Mouse (Mus musculus) limb, embryonic 10.5 days (tissue): ENCODE results near the gene Inhba. TPM values are rescaled to one million over a fixed set of nuclear protein-coding genes. Genes with fewer than 3 reads are reported as not detected.
A peak's percentile ranks its signal among the peaks of the same experiment; 100 is the strongest.

Source experiments
- DNase-seq: peaks from one replicate; pipeline ENCODE4 v3.0.0-alpha.2; 2017; ENCODE audit warnings: low spot score
- H3K27ac ChIP-seq: fragments of 300-500 bp; sonication (generic); 2 replicates; pipeline ENCODE4 v1.5.1; 2016; ENCODE audit warnings: mild to moderate bottlenecking
- H3K27me3 ChIP-seq: fragments of 300-500 bp; sonication (generic); 2 replicates; pipeline ENCODE4 v1.6.1; 2016; ENCODE audit warnings: low read depth, mild to moderate bottlenecking; ENCODE audit not compliant: poor library complexity, severe bottlenecking
- H3K36me3 ChIP-seq: fragments of 300-500 bp; sonication (generic); 2 replicates; pipeline ENCODE4 v1.6.1; 2016; ENCODE audit warnings: mild to moderate bottlenecking, moderate library complexity
- H3K4me1 ChIP-seq: fragments of 300-500 bp; sonication (generic); 2 replicates; pipeline ENCODE4 v1.6.1; 2016
- H3K4me3 ChIP-seq: fragments of 300-500 bp; sonication (generic); 2 replicates; pipeline ENCODE4 v1.5.1; 2016; ENCODE audit warnings: mild to moderate bottlenecking, moderate library complexity
- H3K9me3 ChIP-seq: fragments of 300-500 bp; sonication (generic); replicated peaks from 2 replicates; pipeline ENCODE4 v1.6.1; 2016; ENCODE audit warnings: mild to moderate bottlenecking
- WGBS: fragments of 180-500 bp; shearing (Covaris S2); methylation state at CpG from one replicate; pipeline ENCODE4 v1.1.7; 2016; 5-methylcytosine and 5-hydroxymethylcytosine counted together
- polyA plus RNA-seq: library from polyadenylated mRNA; unstranded; fragments of >200 nt; fragmentation: Nextera tagmentation; extraction: Ambion mirVana; gene quantifications from 2 replicates; pipeline ENCODE4 v1.2.1, GENCODE M21; 2016

Inhba gene
- 0.14 and 0.44 TPM in 2 replicates for polyA plus RNA-seq

DNA sequence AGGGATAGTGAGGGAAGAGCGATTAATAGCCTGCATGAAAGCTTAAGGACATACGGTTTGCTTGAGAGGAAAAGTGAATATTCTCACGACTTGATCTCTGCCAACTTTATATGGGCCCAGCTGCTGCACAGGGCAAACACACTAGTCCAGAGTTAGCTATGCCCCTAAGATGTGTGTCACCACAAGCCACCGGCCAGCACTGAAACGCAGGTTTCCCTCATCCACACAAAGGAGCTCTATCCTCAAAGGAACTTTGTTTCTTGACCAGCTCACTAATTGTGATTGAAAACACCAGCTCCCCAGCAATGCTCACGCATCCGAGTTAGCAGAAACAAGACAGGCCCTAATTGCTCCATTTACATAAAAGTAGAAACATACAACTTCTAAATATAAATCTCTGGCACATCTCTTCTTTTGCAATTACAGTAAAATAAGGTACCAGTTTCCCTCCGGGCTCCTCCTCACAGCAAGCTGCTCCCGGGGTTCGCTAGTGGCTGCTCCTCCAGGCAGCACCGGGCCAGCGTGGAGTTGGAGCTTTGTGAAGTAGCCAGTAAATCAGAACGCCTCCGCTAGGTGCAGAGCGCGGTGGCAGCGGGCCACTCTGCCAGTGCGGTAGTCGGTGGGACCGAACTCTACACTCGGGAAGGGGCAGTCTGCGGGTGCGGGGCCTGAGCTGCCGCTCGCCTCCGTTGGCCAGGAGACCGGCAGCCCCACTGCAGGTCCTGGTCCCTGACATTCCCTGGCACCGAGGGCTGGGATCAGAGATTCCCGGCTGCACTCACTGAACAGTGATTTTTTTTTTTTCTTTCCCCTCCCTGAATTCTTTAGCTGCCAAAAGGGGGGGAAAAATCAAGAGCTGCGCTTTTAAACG is at the start of gene Inhba:
TSS of gene Inhba (plus strand) at position 480 of the 871 bp plus-strand sequence.
- Histone ChIP-seq H3K9me3 (no peaks in the 10 kb centered on the region), H3K4me1 (peaks cover 20% of the 10 kb centered on the region), H3K27ac (peak within 1 kb of the TSS; percentile 75; the same call in 1 of the 2 replicates), H3K27me3 (peaks cover 36% of the 10 kb centered on the region), H3K36me3 (no peaks in the 10 kb centered on the region), H3K4me3 (peak within 1 kb of the TSS; percentile 59)
- peak; percentile 70 for DNase-seq
- 5% methylated on average over 31 of the region's 31 CpGs for WGBS

GRCm38 (mm10) chr13:15976584-15976983 is 35.1 kb upstream of the Inhba start:
- DNase-seq: no peak
- Histone ChIP-seq H3K27me3 (no peaks in the 10 kb centered on the region), H3K4me1 (no peaks in the 10 kb centered on the region), H3K9me3 (no peaks in the 10 kb centered on the region), H3K36me3 (no peaks in the 10 kb centered on the region), H3K27ac (no peak overlapping the region), H3K4me3 (no peak overlapping the region)
- 94% methylated on average over 1 of the region's 1 CpGs for WGBS

DNA sequence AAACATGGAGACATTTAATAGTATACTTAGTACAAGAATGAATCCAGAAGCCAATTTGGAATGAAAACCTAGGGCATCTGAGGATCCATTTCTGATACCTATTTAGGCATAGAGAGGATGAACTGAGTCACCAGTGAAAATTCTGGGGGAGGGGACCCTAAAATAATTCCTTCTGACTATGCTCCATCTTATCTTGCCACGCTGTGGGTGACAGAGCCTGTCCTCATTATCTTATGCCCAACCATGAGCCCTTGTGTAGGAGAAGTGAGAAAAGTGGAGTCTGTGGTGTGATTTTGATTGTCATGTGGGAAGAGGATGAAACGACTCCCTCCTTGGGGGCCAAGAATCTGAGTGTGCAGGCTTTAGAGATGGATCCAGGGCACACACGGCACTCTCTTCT is 32.1 kb upstream of the Inhba start:
- 71% methylated on average over 3 of the region's 3 CpGs for WGBS
- H3K4me3 ChIP-seq: no peak overlapping the region
- no peaks in the 10 kb centered on the region for H3K4me1 ChIP-seq
- no peaks in the 10 kb centered on the region for H3K36me3 ChIP-seq
- H3K27ac ChIP-seq: no peak overlapping the region
- H3K9me3 ChIP-seq: no peaks in the 10 kb centered on the region
- no peak for DNase-seq
- no peaks in the 10 kb centered on the region for H3K27me3 ChIP-seq

DNA sequence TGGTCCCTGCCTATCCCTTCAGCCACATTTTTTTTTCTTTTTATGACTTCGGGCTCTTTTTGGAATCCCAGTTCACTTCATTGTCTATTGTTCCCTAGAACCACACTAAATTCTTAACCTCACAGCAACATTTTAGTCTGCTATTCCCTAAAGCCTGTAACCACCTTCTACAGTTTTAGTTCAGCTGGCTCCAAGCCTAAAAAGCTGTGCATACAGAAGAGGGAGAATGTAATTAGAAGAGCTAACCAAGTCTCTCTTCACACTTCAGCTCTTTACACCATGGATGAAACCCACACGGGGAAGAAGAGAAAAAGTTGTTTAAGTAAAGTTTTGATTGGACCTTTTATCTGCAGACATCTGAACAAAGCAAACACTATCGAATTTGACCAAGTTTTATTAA is 29.6 kb upstream of the Inhba start:
- WGBS: 87% methylated on average over 3 of the region's 3 CpGs
- Histone ChIP-seq H3K9me3 (no peaks in the 10 kb centered on the region), H3K27ac (no peak overlapping the region), H3K4me3 (no peak overlapping the region), H3K36me3 (no peaks in the 10 kb centered on the region), H3K4me1 (no peaks in the 10 kb centered on the region), H3K27me3 (no peaks in the 10 kb centered on the region)
- no peak for DNase-seq

DNA sequence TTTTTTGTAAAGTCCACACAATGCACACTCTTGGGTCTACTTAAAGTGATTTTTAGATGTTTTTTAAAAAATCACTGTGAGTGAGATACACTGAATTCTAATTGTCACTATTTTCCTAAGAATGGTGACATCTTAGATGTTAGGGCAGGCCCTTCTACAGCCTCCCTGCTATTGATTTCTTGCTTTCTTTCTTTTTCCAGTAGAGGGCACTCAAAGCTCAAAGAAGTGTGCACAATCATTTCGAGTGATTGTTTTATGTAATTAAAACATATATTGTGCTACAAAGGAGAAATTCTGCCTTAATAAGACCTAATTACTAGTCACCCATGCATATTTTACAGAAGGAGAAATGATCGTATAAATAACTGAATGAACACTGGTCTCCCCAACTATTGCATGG is 25.9 kb upstream of the Inhba start:
- H3K27me3 ChIP-seq: no peaks in the 10 kb centered on the region
- H3K9me3 ChIP-seq: no peaks in the 10 kb centered on the region
- H3K4me1 ChIP-seq: no peaks in the 10 kb centered on the region
- no peaks in the 10 kb centered on the region for H3K36me3 ChIP-seq
- H3K27ac ChIP-seq: no peak overlapping the region
- DNase-seq: no peak
- no peak overlapping the region for H3K4me3 ChIP-seq
- 67% methylated on average over 2 of the region's 2 CpGs for WGBS

DNA sequence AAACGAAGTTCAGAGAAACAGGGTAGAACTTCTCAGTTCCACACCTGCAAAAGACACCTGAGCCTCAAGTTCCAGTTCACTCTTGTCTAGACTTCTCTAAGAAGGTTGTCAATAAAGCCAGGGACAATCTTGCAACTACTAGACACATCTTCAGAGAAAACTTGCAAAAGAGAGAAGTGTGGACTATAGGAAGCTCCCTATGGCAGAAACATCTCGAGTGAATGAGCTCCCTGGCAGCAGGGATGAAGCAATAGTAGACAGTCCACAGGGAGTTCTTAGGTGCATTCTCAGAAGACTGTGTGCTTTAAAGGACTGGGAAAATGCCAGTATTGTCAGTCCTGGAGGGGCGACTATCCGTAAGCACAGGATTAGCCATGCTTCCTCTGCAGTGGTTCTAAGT is 25.5 kb upstream of the Inhba start:
- no peaks in the 10 kb centered on the region for H3K4me1 ChIP-seq
- no peaks in the 10 kb centered on the region for H3K36me3 ChIP-seq
- H3K9me3 ChIP-seq: no peaks in the 10 kb centered on the region
- no peak overlapping the region for H3K4me3 ChIP-seq
- whole genome bisulfite sequencing: 92% methylated on average over 4 of the region's 4 CpGs
- no peak overlapping the region for H3K27ac ChIP-seq
- no peak for DNase-seq
- H3K27me3 ChIP-seq: no peaks in the 10 kb centered on the region

GRCm38 (mm10) chr13:15995314-15995713 is 16.3 kb upstream of the Inhba start:
- no peaks in the 10 kb centered on the region for H3K9me3 ChIP-seq
- H3K4me1 ChIP-seq: no peaks in the 10 kb centered on the region
- H3K27ac ChIP-seq: no peak overlapping the region
- H3K27me3 ChIP-seq: no peaks in the 10 kb centered on the region
- no peak for DNase-seq
- 84% methylated on average over 2 of the region's 2 CpGs for WGBS
- no peak overlapping the region for H3K4me3 ChIP-seq
- H3K36me3 ChIP-seq: no peaks in the 10 kb centered on the region

GRCm38 (mm10) chr13:16005517-16005916 is 6.1 kb upstream of the Inhba start:
- Histone ChIP-seq H3K4me3 (no peak overlapping the region), H3K27me3 (peaks cover 2% of the 10 kb centered on the region), H3K27ac (no peak overlapping the region), H3K9me3 (no peaks in the 10 kb centered on the region), H3K36me3 (no peaks in the 10 kb centered on the region), H3K4me1 (no peaks in the 10 kb centered on the region)
- no peak for DNase-seq
- WGBS: 10% methylated on average over 4 of the region's 4 CpGs

DNA sequence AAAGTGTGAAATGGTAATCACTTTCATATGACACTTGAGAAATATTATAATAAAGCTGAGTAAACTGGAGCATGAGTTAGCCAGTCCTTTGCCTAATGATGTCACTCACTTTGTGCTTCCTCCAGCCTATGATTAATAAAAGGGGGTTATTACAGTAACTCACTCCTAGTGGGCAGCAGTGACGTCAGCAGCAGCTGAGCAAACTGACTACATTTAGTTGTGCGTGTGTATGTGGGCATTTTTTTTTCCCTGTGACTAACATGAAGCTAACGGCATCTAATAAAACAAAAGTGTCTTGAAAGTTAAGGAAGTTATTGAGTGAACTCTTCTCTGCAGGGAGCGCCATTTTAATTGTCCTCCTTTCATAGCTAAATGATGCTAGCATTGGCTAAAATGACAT is 3.9 kb upstream of the Inhba start:
- DNase-seq: no peak
- H3K27me3 ChIP-seq: peaks cover 13% of the 10 kb centered on the region
- no peaks in the 10 kb centered on the region for H3K9me3 ChIP-seq
- H3K36me3 ChIP-seq: no peaks in the 10 kb centered on the region
- H3K27ac ChIP-seq: no peak overlapping the region
- H3K4me1 ChIP-seq: peaks cover 17% of the 10 kb centered on the region
- 70% methylated on average over 4 of the region's 4 CpGs for WGBS
- no peak overlapping the region for H3K4me3 ChIP-seq

DNA sequence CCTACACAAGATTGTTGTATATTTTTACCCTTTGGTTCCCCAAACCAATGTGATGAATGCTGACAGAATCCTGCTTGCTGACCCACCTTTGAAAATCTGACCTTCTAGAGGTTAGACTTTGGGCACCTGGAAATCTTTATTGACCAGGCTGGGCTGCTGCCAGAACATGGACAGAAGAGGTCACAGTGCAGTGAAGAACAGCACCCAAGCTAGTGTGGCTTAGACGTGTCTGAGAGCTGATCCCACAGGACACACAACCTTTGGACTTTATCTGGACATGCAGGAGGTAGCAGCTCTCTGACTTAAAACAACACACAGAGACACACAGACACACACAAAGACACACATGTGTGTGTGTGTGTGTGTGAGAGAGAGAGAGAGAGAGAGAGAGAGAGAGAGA is 3.3 kb upstream of the Inhba start:
- 71% methylated on average over 1 of the region's 1 CpGs for WGBS
- no peak for DNase-seq
- peaks cover 20% of the 10 kb centered on the region for H3K4me1 ChIP-seq
- H3K36me3 ChIP-seq: no peaks in the 10 kb centered on the region
- H3K9me3 ChIP-seq: no peaks in the 10 kb centered on the region
- H3K27me3 ChIP-seq: peaks cover 17% of the 10 kb centered on the region
- H3K27ac ChIP-seq: no peak overlapping the region
- no peak overlapping the region for H3K4me3 ChIP-seq

DNA sequence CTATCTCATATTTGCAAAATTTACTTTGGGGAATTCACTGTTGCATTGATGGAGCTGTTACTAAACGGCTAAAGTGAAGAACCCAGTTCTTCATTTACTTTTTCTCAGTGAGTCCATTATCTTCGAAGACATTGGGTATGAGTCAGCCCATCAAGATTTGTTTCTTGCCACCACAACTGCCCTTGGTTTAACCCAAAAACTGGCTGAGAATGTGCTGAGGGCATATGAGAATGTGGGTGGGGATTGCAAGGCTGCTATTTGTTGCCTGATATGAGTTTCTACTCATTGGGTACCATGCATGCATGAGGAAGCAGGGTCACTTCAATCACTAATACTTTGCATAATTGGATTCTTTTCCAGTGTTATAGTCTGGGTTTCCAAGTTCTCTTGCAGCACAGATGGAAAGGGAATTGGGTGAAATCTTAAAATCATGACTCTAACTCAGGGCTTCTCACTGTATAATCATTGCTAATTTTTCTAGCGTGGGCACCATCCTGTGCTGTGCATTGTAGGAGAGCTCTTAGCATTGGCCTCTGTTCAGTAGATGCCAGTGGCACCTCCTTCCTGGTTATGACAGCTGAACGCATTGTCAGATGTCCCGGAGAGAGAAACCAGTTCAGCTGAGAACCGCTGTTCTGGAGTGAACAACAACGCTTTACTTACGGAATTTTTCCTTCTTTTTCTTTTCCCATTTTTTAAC is 1.7 kb upstream of the Inhba start:
- H3K27ac ChIP-seq: no peak overlapping the region
- H3K4me3 ChIP-seq: no peak overlapping the region
- no peak for DNase-seq
- peaks cover 19% of the 10 kb centered on the region for H3K27me3 ChIP-seq
- 95% methylated on average over 8 of the region's 8 CpGs for WGBS
- no peaks in the 10 kb centered on the region for H3K9me3 ChIP-seq
- H3K4me1 ChIP-seq: peaks cover 20% of the 10 kb centered on the region
- no peaks in the 10 kb centered on the region for H3K36me3 ChIP-seq

- no peak for DNase-seq
- Histone ChIP-seq H3K27me3 (peaks cover 26% of the 10 kb centered on the region), H3K36me3 (no peaks in the 10 kb centered on the region)
These were observed 1.1 kb upstream of the Inhba start for GRCm38 (mm10) chr13:16010586-16010985.

DNA sequence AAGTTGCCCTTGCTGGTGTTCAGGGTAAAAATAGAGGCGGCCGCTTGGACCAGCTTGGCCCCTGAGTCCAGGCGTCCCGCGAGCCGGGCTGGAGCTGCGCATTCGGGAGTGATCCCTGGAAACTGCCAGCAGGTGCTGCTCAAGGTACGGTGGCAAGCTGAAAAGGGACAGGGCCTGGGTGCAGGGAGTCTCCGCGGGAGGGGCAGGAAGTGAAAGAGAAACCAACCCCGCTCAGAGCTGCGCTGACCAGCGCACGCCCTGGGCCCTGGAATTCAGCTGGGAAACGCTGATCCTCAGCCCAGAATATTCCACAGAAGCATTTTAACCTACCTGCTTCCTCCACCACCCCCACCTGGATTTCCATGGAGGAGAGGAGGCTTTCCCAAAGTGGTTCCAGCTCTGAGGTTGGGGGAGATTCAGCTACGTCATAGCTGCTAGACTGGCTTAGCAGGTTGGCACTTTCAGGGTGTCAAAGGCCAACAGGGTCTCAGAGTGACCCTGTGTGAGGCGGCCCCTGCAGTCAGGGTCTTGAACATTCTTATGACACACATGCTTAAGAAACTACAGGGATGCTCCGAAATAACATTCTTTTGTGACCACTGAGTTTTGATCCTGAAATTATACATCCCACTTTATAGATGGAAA is 714 bp downstream of the Inhba start:
- H3K4me3 ChIP-seq: peak overlapping the region; percentile 59
- peaks cover 27% of the 10 kb centered on the region for H3K4me1 ChIP-seq
- WGBS: 5% methylated on average over 19 of the region's 19 CpGs
- peak; percentile 84 for DNase-seq
- H3K27ac ChIP-seq: peak overlapping the region; percentile 75; the same call in 1 of the 2 replicates
- no peaks in the 10 kb centered on the region for H3K9me3 ChIP-seq
- H3K27me3 ChIP-seq: peaks cover 44% of the 10 kb centered on the region
- H3K36me3 ChIP-seq: no peaks in the 10 kb centered on the region

More at GRCm38 (mm10) chr13:16010586-16010985, 1.1 kb upstream of the Inhba start:
- Histone ChIP-seq H3K4me1 (peaks cover 20% of the 10 kb centered on the region), H3K9me3 (no peaks in the 10 kb centered on the region), H3K27ac (no peak overlapping the region), H3K4me3 (no peak overlapping the region)
- WGBS: 83% methylated on average over 4 of the region's 4 CpGs
